Mouse (Mus musculus) layer of hippocampus, adult 11-12 months (tissue): Measurements from ENCODE around the gene Prim2.

Source experiments
- DNase-seq: peaks from one replicate; pipeline ENCODE4 v3.0.0; 2022; ENCODE audit warnings: low spot score

Prim2 gene

DNA sequence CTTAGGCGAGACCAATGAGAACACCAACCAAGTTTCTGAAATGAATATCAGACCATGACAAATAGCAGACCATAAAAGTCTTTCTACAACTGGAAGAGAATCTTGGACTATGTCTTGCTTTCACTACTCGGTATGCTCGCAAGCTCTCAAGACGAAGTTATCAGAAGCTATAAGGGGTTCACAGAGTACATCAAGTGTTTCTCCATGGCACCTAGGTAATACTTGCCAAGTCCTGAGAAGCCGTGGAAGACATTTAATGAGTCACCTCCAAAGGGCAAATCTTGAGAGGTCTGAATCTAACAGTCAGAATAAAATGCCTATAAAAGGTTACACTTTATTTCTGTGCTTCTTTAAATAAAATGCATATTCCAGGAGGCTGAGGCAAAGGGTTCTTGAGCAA, 181.2 kb downstream of the Prim2 start:
- no peak for DNase-seq

- no peak for DNase-seq
Observed at GRCm38 (mm10) chr1:33483746-33484145, 185.8 kb downstream of the Prim2 start.

DNA sequence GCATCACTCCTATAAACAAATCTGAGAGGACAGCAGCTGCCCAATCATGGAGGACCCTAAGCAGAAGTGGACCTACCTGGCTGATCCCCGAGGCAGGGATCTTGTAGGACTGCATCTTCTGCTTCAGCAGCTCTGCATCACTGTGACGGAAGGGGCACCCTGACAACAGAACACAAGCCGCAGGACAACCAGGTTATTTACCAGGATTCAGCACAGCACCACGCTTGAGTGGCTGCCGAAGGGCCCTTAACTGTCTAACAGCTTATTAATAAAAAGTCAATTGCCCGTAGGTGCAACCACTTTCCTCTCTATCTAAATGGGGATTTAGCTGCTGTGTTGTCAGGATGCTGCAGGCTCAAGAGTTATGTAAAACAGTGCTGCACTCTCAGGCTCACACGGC, 189.2 kb downstream of the Prim2 start:
- DNase-seq = no peak

DNA sequence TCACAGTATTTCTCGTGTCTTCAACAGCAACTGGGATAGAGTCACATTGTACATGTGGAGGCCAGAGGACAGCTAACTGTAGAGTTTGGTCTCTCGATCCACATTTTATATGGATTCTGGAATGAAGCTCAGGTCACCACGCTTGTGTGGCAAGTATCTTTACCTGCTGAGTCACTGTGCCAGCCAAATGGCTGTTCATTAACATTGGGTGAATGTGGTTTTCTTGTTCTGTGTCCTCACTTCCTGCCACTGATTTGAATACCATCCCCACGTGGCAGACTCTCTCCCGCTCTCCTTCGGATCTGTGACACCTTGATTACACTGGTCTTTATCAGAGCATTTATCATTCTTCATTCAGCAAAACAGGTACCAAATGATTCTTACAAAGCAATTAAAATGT, 198.5 kb downstream of the Prim2 start:
- no peak for DNase-seq

DNA sequence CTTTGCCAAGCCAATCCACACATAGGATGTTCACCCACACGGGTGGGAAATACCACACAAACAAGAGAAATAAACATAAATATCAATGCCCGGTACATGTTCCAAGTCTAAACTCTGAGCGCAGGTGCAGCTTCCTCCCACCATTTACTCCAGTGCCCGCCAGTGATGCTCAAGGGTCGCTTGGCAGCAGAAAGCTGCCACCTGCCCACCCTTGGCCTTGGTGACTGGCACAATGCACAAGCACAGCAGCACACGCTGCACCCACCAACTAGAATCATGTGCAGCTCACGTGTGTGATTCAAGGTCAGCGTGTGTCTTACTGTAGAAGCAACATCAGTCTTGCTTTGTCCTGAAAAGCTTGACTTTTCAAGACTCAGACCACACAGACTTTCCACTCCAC, 199.4 kb downstream of the Prim2 start:
- DNase-seq = no peak

DNA sequence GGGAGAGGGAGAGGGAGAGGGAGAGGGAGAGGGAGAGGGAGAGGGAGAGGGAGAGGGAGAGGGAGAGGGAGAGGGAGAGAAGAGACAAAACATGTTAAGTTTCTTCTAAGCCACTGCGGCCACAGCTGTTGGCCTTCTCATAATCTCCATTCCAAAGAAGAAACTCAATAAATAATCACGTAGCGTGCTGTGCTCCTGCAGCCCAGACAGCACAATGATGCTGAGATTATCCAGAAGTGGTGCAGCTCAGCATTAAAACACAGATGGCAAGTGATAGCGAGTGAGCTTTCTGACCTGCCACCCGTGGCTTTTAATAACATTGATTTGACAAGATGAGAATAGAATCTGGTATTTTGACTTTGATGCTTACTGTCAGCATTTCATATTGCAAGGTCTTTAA, 205.4 kb downstream of the Prim2 start:
- no peak for DNase-seq

DNA sequence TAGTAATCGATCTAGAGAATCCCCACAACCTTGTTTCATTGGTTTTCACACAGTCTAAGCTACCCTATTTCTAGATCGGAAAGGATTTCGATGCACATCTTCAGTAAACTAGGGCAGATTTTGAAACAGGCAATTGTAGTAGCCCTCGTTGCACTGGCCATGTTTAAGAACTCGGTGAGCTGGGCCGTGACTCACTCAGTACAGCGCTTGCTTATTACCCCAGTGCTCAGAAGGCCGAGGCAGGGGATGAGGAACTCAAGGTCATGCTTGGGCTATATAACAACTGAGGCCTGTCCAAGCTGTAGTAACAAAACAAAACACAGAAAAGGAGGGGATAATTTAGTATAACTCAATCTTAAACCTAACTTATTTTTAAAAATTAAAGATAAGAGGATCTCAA, 208.9 kb downstream of the Prim2 start:
- DNase-seq = no peak

- peak; percentile 56 for DNase-seq
Observed at GRCm38 (mm10) chr1:33460262-33460661, 209.3 kb downstream of the Prim2 start.

GRCm38 (mm10) chr1:33458950-33459349, 210.6 kb downstream of the Prim2 start:
- DNase-seq = no peak

DNA sequence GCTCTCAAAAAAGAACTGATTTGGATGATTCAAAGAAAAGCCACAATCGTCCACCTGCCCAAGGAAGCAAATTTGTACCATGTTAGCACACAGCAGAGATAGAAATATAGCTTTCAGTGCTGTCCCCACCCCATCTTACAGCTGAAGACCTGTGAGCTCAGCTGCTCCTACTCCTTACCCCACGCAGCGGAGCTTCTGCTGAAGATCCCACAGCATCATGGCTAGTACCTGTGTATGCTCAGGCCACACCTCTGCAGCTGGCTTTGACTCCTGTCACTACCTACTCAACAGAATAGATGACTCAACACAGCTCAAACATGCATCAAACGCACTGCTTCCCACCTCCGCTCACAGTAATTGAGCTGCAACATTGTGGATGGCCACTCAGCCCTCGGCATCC, 215.3 kb downstream of the Prim2 start:
- DNase-seq = no peak

DNA sequence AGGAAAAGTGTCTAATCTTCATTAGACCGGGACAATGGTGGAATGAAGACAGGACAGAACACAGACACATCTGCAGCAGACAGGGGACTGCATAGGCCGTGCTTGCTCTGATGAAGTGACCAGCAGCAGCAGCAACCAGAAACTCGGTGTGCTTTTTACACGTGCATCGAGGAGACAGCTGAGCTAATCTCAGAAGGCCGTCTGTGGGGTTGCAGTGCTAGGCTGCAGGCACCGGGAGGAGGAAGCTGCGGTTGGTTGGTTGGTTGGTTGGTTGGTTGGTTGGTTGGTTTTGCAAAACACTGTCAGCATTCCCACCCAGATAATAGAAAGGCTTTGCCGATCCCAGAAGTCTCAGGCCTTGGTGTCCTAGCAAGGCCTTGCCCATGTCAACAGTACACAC, 216.3 kb downstream of the Prim2 start:
- DNase-seq = no peak

- DNase-seq = no peak
Observed at GRCm38 (mm10) chr1:33447179-33447578, 222.4 kb downstream of the Prim2 start.

- no peak for DNase-seq
Observed at GRCm38 (mm10) chr1:33436167-33436566, 233.4 kb downstream of the Prim2 start.
